Mouse (Mus musculus): Measurements from ENCODE around the gene Hat1.
"Not testable (repeated sequence)": the region's sequence is repeated elsewhere in the genome, so short reads cannot be mapped to it uniquely, and the experiment has no call there.

Gene Hat1

DNA sequence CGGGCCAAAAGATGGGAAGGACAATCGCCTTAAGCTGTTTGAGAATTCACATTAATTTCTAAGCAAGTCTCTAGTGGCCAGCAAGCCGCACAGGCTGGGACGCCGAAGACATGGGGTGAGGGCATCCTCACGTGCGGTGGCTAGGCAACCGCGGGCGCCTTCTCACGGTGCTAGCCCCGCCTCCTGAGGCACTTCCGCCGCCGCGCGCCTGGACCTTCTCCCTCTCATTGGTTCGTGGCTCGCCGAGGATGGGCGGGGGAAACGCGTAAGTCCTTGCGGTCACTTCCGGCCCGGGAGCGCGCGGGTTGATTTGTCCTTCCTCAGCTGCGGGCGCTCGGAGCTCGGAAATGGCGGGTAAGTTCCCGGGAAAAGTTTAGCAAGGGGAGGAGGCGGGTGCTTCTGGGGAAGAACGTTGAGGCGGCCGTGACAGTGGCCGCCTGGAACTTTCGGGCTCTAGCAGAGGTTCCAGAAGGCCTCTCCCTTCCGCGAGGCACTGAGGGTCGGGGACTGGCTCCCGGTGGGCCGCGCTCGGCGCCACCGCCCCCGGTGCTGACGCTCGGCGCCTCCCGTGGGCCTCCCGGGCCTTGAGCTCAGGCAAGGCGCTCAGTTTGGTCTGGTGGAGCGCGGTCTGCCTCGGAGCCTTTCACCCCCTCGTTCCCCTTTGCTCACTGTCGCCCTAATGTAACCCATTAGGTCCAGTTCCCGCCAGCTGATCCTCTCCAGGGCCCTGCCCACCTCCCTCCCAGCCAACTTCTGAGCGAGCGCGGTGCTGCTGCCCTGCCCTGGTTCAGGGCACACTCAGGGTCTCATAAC, at the start of gene Hat1:
Gene Hat1, plus strand, starts transcription at position 8 of the 813 bp plus-strand sequence.
- peak; percentile 93 for DNase-seq (ENCODE audit: low spot score)

DNA sequence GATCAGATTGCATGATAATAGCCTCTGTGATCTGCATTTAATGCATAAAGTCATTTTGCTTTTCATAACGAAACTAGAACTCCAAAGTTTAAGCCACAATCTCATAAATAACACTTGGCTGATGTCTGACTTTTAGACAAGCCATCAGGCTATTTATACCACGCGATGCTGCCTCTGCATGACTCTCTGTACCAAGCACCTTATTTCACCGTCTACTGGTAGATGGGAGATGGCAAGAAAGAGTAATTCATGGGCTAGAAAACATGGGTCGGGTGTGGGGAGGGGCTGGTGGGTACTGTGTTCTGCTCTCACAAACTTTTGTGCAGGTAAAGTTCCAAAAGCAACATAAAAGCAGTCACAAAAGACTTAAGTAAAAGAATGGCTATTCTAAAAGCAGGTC, 48.6 kb upstream of the Hat1 start:
- DNase-seq (ENCODE audit: low spot score) = no peak

DNA sequence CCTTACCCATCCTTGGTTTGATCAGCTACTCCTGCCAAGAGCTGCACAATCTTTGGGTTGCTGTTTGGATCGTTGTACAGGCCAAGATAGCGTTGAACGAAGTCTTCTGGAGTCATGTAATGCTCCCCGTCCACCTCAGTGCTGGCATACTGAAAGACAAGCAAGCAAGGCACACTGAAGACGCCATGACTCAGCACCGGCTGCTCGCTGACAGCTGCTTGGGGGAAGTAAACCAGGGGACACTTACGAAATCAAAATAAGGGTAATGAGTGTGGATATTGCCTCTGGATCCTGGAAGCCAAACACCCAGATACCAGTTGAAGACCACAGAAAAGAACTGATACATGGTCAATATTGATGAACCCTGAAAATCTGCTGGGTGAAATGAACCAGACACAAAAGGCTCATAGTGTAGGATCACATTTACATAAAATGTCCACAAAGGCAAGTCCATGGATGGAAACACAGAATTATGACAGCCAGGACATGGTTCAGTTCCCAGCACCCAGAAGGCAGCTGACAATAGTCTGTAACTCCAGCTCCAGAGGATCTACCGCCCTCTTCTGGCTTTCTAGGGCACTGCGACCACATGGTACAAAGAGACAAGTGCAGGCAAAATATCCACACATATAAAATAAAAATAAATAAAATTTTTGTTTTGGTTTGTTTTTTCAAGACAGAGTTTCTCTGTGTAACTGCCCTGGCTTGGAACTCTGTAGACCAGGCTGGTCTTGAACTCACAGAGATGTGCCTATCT, 44.7 kb upstream of the Hat1 start:
- DNase-seq (ENCODE audit: low spot score) = no peak

DNA sequence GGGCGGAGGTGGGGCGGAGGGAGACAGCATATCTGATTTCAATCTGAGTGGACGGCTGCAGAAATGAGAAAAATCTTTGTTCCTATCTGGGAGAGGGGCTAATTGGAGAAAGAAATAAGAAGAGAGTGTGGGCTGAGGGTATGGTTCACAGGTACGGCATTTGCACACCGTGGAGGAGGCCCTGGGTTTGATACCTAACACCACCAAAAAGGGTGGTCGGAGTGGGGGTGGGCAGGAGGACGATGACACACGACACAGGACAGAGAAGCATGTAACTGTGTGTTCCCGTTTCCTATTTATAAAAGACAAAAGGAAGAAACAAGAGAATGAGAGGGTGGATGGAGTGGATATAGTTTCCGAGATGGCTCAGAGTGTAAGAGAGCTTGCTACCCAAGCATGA, 41.6 kb upstream of the Hat1 start:
- DNase-seq (ENCODE audit: low spot score) = no peak

DNA sequence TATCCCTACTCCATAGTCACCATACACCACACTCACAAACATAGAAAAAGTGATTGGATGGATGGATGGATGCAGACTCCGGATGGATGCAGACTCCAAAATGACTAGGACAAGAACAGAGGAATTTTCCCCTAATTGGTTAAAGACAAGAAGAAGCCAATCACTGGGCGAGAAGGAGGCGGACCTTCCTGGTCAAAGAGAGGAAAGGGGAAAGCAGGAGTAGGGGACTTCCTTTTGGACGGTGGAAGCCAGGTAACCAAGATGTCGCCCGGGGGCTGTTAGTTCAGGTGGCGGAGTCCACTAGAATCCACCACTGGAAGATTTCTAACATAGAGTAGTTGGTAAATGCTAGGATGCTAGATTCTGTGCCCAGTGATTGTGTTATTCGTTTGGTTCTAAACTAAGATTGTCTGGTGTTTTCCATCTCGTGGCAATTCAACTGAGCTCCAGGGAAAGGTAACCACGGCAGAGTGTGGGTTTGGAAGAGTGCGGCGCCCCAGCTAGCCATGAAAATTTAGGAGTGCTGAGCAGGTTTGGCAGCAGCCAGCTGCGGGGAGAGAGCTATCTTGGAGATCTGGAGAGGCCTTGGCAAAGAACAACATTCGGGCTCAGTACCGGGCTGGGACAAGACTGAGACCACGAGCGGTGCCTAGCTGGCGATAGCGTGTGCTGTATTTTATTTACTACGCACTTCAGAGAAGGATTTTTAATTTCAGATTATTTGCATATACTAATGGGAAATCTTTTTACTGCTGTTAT, 40.8 kb upstream of the Hat1 start:
- peak; percentile 47 for DNase-seq (ENCODE audit: low spot score)

DNA sequence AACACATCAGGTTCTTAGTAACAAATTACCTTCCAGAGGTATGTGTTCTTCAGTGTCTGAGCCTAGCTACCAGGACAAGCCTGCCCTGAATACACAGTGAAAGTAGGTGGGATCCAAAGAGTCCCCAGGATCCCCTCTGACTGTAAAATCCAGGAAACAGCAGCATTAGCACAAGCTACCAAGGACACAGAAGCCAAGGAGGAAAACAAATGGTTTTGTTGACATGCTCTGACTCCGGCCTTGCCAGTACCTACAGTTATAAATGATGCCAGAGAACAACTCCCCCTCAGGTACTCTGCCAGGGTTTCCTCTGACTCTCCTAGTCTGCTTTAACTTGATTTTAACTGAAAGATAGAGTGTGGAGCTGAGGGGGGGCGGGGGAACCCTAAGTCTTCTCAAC, 39.2 kb upstream of the Hat1 start:
- DNase-seq (ENCODE audit: low spot score) = no peak

DNA sequence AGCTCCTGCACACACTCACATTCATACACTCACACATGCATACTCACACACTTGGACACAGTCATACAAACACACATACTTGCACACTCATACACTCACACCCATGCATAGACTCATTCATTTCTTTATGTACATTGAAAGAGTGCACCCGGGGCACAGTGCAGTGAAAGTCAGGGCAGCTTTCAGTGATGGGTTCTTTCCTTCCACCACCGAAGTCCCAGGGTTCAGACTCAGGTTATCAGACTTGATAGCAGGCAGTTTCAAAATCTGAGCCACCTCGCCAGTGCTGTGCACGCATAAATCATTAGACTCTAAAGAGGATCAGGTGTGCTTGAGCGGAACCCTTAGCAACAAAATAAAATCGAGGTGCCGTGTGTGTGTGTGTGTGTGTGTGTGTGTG, 38.6 kb upstream of the Hat1 start:
- DNase-seq (ENCODE audit: low spot score) = no peak

DNA sequence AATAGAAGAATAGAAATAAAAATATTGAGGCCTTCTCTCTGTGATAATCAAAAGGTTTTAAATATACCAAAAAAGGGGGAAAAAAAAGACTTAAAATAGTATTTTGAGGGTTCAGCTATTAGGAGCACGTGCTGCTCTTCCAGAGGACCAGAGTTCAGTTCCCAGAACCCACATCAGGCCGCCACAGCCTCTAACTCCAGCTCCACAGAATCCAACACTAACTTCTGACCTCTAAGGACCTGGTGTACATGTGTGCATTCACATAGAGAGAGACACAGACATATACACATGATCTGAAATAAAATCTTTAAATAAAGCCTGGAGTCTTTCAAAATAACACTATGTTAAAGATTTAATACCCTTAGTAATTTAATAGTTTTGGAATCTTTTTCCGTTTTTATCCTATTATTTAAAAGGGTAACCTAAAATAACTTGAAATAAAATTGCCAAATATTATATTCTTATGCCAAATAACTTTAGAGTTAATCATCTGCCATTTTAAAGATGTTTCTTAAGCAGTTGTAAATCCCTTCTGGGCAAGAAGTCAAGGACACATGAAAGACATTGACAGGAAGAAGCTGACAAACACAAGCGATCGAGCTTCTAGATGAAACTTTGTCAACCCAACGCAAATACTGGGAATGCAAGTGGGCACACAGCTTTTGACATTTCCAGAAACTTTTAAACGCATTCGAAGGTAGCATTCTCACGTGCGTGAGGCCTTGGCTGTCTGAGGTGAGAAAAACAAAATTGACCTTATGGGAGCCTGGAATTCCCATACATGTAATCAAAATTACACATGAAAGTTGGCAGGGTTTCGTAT, 37.6 kb upstream of the Hat1 start:
- DNase-seq (ENCODE audit: low spot score) = no peak

DNA sequence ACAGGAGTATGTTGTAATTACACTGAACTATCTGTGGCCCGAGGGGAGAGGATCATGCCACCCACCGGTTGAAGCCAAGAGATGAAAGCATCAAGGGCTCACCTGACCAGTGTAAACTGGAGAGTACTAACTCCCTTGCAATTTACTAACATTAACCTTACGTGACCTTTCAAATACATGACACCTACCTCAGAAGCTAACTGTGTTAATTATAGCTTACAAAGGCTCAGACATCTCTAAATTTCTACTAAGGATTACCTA, 37.1 kb upstream of the Hat1 start:
- DNase-seq (ENCODE audit: low spot score) = no peak

DNA sequence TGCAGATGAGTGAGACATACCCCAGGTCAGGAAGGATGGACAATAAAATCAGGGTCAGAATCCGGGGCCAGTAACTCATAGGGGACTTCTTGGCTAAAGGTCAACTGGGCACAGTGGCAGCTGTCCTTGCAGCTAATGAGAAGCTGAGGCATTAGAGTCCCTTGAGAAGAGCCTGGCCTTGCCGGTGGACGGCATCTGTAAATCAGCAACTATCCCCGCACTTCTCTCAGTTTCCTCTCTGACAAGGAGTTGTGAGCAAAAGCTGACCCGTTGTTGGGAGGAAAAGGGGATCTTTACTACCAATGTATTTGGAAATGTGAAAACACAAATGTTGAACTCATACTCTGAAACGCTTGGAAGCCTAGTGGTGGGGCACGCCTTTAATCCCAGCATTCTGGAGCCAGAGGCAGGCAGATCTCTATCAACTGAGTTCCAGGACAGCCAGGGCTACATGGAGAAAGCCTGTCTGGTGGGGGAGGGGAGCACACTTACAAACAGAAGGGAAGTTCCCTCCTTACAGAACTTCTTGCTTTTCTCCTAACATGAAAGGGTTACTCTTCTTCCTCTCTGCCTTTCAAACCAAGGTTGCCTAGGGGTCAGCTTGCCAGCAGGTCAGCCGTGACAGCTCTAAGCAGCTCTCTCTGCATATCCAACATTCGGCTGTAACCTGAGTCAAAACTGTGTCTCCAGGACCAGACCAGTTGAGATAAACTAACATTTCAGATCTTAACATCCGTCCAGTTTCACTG, 35.3 kb upstream of the Hat1 start:
- DNase-seq (ENCODE audit: low spot score) = no peak

DNA sequence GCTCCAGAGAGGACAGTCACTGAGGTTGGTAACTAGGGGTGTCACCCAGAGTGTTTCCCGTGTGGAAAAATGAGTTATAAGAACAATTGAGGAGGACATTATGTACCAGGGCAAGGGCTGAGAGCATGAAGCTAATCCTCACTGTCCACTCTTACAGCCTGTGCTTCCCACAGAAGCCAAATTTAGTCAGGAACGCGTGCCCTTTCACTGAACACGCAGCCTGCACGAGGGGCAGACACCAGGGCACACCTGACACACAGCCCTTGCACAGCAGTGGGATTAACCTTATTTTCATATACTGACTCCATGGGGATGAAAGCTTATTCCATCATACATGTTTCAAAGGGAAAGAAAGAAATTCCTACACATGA, 34.7 kb upstream of the Hat1 start:
- DNase-seq (ENCODE audit: low spot score) = no peak

DNA sequence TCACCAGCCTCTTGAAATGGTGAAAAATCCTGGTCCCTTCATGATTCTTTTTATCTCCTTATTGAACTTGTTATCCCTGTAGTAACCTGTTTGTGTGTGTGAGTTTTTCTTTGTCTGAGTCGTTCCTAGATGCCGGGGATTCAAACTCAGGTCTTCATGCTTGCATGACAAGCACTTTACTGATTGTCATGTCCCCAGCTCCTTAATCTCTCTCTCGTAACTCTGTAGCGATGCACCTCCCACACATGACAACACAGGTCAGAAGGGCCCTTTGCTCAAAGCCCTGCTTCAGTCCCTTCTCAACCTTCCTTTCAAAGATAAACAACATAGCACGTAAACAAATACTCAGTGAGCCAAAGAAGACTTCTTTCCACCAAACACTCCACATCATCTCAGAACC, 30.4 kb upstream of the Hat1 start:
- no peak for DNase-seq (ENCODE audit: low spot score)

DNA sequence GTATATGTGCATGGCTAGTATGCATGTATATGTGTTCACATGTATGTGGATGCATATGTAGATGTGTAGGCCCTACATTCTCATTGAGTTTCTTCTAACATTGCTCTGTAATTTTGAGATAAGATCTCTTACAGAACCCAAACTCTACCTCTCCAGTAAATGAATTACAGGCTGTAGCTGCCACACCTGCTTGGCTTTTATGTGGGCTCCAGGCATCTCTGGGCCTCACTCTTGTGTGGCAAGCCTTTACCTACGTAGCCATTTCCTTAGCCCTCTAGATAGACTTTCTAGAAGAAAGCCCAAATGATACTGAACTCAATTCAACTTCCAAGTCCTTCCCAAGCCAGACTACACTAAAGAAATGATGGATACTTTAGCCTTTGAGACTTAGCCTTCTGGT, 28.6 kb upstream of the Hat1 start:
- DNase-seq (ENCODE audit: low spot score) = no peak

DNA sequence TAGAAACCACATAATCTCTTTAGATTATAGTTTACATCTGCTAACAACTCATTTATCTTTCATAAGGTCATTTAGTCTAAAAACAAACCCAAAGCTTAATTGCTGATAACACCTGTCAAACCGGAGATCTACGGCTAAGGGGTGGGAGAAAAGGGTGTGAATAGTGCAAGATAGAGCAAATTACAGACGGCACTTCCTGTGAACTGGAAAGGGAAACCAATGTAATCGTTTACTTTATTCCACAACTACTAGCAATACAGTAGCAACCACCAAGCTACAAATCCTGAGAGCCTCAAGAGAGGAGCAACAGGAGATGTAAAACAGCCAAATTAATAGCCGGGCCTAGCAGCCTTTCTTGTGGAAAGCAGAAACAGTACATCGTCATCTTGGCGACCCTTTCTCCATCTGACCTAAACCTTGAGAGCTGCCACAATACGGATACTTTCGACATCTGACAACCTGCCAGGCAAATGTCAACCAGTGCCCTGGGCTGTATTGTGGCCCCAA, 22.1 kb upstream of the Hat1 start:
- DNase-seq (ENCODE audit: low spot score) = no peak

DNA sequence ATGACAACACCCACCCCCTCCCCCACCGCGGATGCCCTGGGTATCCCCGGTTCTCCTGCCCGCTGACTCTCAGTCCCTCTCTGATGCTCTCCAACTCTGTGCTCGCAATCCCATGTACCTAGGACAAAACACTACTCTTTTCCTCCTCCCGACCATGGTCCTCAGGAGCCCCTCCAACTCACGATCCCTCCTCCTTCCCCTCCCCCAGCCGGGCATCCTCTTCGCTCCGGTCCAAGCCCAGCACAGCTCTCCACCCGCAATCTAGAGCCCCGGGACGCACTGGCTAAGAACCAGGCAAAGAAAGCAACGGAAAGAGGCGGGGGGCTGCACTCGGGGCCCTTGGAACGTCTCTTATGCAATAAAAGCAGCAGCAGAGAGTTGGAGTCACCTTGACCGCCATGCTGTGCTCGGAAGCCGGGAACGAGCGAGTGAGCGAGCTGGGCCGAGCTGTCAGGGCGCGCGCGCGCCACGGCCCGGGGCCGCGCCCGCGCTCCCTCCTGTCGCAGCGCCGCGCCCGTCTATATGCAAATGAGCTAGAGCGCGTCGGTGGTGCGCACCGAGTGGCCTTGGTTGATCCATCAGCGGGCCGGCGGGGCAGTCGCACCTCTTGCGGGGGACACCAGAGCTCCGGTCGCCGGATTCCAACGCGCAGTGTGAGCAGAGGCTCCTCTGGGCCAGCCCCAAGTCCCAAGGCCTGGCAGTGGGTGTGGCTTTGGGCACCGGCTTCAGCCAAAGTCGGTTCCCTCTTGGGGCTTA, 21.5 kb upstream of the Hat1 start, which contains the start of gene Slc25a12:
Gene Slc25a12, minus strand, starts transcription at position 625 of the 756 bp plus-strand sequence.
- peak; percentile 81 for DNase-seq (ENCODE audit: low spot score)

DNA sequence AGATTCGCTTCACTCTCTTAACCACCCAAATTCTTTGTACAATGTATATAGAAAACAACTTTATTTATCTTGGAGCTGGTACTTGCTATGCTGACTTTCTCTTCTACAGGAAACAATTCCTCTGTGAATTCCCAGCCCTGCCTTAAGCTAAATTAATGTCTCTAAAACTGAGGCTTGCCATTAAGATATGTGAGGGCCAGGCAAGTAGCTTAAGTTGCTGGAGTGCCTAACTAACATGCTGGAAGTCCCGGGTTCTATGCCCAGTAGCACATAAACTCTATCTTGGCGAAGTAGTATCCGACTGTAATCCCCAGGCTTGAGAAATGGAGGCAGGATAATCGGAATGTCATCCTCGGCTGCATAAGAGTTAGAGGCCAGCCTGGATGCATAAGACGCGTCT, 20.7 kb upstream of the Hat1 start:
- DNase-seq (ENCODE audit: low spot score) = no peak

DNA sequence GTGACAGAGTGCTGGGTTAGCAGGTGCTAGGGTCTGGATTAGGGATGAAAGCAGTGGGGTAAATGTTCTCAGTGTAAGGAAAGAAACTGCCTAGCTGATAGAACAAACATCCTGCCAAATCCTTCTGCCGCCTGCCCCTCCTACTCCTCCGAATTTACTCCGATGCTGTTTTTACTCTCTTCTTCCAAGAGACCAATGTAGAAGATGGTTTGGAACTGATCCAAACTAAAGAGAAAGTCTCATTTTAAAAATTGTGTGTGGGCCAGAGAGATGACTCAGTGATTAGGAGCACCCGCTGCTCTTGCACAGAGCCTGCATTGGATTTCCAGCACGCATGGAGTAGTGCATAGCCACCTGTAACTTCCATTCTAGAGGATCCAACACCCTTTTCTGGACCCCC, 17.0 kb upstream of the Hat1 start:
- DNase-seq (ENCODE audit: low spot score) = no peak

DNA sequence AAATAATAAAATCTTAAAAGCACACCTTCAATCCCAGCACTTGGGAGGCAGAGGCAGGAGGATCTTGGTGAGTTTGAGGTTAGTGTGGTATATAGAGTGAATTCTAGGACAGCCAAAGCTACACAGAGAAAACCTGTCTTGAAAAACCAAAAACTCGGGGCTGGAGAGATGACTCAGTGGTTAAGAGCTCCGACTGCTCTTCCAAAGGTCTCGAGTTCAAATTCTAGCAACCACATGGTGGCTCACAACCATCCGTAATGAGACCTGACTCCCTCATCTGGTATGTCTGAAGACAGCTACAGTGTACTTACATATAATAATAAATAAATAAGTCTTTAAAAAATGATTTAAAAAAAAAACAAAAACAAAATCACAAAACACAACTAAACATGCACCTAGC, 16.5 kb upstream of the Hat1 start:
- not testable (repeated sequence) for DNase-seq (ENCODE audit: low spot score)

DNA sequence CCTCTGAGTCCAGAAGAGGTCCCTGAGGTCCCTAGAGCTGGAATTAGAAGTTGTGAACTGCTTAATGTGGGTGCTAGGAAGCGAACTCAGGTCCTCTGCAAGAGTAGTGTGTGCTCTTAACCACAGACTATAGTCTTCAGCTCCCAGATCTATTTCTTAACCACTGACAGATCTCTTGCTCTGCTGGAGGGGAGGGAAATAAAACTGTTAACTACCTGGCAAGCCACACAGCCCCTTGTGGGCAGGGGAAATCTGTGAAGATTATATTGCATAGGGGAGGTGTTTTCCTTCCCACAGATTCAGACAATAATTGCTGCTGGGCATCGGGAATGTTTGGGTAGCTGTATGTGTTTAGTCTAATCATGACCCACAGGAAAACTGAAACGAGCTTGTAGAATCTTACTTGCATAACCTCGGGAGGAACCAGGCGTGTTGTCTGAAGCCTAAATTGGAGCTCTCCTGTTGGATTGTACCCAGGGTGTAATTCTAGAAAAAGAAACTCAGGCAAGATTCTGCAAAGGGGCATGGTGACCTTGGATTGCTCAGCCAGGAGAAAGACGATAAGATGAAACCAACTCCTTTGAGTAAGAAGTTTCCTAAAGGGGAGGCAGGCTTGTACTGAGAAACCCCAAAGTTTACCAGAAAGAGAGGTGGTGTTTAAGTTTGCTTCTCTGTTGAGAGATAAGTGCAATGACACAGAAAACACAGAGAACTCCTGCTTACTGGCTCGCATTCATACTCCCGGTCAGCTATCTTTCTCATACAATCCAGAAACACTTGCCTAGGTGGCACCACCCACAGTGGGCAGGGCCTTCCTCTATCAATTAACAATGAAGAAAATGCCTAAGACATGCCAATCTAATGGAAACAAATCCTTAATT, 14.2 kb upstream of the Hat1 start:
- DNase-seq (ENCODE audit: low spot score) = peak; percentile 73

Measured in ovary, adult 18-20 months (tissue).